Mouse (Mus musculus): ENCODE results near the gene Padi2. TPM values are rescaled to one million over a fixed set of nuclear protein-coding genes. Genes with fewer than 3 reads are reported as not detected.
A peak's percentile ranks its signal among the peaks of the same experiment; 100 is the strongest.

Gene Padi2
- polyA plus RNA-seq, 1 experiment = 4.7 TPM

DNA sequence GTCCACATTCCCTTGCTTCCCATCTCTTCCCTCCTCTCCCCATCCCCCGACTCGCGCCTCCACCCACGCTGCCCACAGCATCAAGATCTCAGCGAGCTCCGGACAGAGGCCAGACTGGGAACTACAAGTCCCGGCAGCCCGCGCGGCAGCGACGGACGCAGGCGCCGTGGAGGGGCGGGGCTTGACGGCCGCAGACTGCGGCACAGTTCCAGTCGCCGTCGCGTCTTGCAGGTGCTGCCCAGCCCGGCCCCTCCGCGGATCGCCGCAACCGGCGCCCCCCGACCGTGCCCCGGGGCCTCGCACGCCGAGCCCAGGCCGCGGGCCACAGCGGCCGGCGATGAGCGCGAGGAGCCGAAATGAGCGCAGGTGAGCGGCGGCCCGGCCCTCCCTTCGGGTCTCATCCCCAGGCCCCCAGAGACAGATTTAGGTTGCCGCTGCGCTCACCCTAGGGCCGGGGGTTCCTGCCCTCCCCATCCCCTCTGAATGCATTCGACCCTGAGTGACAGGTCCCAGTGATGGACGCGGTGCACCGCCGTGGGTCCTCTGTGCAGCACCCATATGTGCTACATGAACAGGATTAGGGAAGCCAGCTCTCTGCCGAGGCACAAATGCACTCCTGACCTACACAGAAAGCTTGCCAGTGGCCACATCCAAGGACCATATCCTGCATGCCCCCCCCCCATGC is 80.7 kb downstream of the Padi2 start, which contains the start of gene Atp13a2:
Atp13a2 (plus strand) TSS at position 163 of the 685 bp plus-strand sequence.
- Histone ChIP-seq H3K4me3 (replicated peaks; ENCODE audit: extremely low read depth, low read depth, low read length) (peak within 1 kb of the TSS; percentile 74), H3K4me1 (ENCODE audit: control insufficient read depth, insufficient read depth, low read length) (peaks cover 17% of the 10 kb centered on the region)
- TF ChIP-seq CTCF (IDR thresholded peaks at IDR 0.05; ENCODE audit: insufficient read depth, low read length) (no peak), POLR2A (IDR thresholded peaks at IDR 0.05; ENCODE audit: borderline replicate concordance, extremely low read depth, low read depth, low read length) (peak; percentile 54; the same call in 1 of the 2 replicates)
- WGBS = 1% methylated on average over 58 of the region's 58 CpGs
- DNase-seq = peak; percentile 90

DNA sequence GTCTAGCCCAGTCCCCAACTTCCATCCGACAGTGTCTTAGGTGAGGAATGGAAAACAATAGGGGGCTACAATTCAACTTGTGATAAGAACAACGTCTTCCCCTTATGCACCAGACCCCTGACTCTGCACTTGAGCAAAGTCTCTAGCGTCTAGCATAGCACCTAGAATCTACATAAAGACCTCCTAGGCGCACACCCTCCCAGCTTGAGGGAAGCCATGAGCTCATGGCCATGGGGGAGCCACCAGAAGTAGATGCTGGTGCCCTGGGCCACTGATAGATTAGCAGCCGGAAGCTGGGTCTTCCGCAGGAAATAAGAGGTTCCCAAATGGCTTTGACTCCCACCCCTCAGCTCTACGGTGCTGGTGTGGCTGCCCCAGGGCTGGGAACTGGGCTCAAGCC is 81.3 kb downstream of the Padi2 start:
- DNase-seq = no peak
- Histone ChIP-seq H3K4me3 (replicated peaks; ENCODE audit: extremely low read depth, low read depth, low read length) (peak overlapping the region; percentile 74), H3K4me1 (ENCODE audit: control insufficient read depth, insufficient read depth, low read length) (peaks cover 17% of the 10 kb centered on the region)
- WGBS = 10% methylated on average over 7 of the region's 7 CpGs
- no peak for TF ChIP-seq CTCF (IDR thresholded peaks at IDR 0.05; ENCODE audit: insufficient read depth, low read length)
- no peak for TF ChIP-seq POLR2A (IDR thresholded peaks at IDR 0.05; ENCODE audit: borderline replicate concordance, extremely low read depth, low read depth, low read length)

DNA sequence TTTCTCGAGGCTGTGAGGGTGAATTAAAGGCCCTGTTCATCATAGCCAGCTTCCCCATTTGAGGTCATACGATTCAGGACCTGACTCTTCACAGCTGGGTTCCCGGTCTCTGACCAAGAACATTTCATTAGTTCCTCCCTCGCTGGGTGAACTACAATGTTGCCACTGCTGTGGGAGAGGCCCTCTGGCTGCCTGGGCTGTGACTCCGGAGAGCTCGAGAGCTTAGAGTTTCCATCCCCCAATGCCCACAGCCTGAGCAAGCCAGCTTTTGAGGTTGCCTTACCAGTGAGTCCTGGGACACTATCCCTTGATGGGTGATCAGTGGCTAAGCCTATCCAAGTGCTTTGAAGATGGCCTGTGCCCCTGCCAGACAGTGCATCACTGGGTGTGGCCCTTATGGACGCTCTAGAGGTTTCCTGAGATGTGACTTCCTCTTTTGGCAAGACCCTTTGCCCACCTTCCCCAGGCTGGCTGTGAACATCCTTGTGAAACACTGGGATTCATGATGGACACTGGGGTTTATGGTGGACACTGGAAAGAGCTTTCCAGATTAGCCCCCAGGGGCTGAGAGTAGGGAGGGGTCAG is 82.7 kb downstream of the Padi2 start:
- WGBS = 50% methylated on average over 7 of the region's 7 CpGs
- DNase-seq = no peak
- H3K4me3 ChIP-seq (replicated peaks; ENCODE audit: extremely low read depth, low read depth, low read length) = peak overlapping the region; percentile 16
- H3K4me1 ChIP-seq (ENCODE audit: control insufficient read depth, insufficient read depth, low read length) = peaks cover 17% of the 10 kb centered on the region
- 0 out of 2 replicates have a peak, but pooled peaks have one; percentile 29 for TF ChIP-seq POLR2A (IDR thresholded peaks at IDR 0.05; ENCODE audit: borderline replicate concordance, extremely low read depth, low read depth, low read length)
- TF ChIP-seq CTCF (IDR thresholded peaks at IDR 0.05; ENCODE audit: insufficient read depth, low read length) = no peak

DNA sequence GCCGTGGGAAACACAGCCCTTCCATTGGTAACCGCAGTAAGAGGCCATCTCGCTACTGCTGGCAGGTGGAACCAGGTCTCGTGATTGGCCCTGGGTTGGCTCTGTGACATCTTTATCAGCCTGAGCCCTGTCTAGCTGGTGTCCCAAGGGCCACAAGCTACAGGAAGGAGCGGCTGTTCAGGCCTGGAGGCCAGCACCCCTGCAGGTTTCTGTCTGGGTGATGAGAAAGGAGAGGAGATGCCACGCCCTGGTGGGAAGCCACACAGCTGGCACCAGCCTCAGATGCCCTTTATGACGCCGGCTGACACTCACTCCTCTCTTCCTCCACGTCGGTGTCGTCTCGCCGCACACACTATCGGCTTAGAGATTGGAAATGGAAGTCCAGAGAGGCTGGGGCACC is 83.3 kb downstream of the Padi2 start:
- no peak for DNase-seq
- H3K4me3 ChIP-seq (replicated peaks; ENCODE audit: extremely low read depth, low read depth, low read length) = no peak overlapping the region
- peaks cover 17% of the 10 kb centered on the region for H3K4me1 ChIP-seq (ENCODE audit: control insufficient read depth, insufficient read depth, low read length)
- no peak for TF ChIP-seq CTCF (IDR thresholded peaks at IDR 0.05; ENCODE audit: insufficient read depth, low read length)
- TF ChIP-seq POLR2A (IDR thresholded peaks at IDR 0.05; ENCODE audit: borderline replicate concordance, extremely low read depth, low read depth, low read length) = no peak
- 70% methylated on average over 14 of the region's 14 CpGs for WGBS

DNA sequence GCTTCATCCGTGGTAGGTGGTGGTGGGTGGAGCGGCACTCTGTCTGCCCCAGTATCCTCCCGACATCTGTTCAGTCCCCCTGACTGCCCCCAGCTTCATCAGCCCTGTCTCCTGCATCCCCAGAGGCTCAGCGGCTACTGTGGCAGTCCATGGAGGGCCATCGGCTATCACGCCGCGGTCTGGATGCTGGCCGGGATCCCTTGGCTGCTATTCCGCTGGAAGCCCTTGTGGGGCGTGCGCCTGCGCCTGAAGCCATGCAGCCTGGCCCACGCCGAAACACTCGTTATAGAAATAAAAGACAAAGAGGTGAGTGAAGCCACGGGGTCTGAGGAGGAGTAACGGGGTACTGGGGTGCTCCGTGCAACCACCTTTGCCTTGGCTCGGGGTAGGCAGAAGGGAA is 86.1 kb downstream of the Padi2 start:
- no peak overlapping the region for H3K4me3 ChIP-seq (replicated peaks; ENCODE audit: extremely low read depth, low read depth, low read length)
- peaks cover 17% of the 10 kb centered on the region for H3K4me1 ChIP-seq (ENCODE audit: control insufficient read depth, insufficient read depth, low read length)
- WGBS = 89% methylated on average over 20 of the region's 20 CpGs
- TF ChIP-seq POLR2A (IDR thresholded peaks at IDR 0.05; ENCODE audit: borderline replicate concordance, extremely low read depth, low read depth, low read length) = no peak
- TF ChIP-seq CTCF (IDR thresholded peaks at IDR 0.05; ENCODE audit: insufficient read depth, low read length) = no peak
- DNase-seq = no peak

DNA sequence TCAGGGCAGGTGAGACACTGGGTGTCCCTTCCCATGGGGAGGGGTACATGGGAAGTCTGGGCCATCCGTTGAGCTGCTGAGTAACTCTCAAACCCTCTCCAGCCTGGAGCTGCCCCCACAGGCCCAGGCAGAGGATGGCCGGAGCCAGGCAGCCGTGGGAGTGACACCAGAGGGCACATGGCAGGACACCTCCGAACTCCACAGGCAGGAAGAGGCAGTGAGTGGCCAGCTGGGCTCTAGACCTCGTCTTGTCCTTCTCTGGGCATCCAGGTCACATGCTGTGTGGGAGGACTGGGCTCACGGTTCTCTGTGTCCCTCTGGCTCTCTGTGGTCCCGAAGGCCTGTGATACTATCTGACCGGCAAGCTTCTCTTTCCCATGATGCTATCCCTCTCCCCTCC is 87.7 kb downstream of the Padi2 start:
- WGBS = 83% methylated on average over 8 of the region's 8 CpGs
- H3K4me1 ChIP-seq (ENCODE audit: control insufficient read depth, insufficient read depth, low read length) = peaks cover 8% of the 10 kb centered on the region

DNA sequence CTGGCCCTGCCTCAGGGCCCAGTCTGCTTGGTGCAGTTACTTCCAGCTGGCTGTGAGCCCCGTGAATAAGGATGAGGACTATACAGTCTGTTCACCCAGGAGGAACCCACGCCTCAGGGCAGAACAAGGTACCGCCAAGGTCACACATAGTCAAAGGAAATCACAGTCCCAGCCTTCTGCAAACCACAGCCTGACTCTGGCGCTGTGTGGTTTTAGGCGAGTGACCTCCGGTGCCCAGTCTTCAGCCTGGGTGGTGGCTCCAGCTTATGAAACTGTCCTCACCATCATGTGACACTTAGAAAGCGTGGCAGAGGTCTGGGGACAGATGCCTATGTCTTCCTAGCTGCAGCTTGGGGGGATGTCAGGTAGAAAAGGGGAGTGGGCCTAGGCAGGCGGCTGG is 89.7 kb downstream of the Padi2 start:
- Histone ChIP-seq H3K4me3 (replicated peaks; ENCODE audit: extremely low read depth, low read depth, low read length) (no peak overlapping the region), H3K4me1 (ENCODE audit: control insufficient read depth, insufficient read depth, low read length) (no peaks in the 10 kb centered on the region)
- TF ChIP-seq CTCF (IDR thresholded peaks at IDR 0.05; ENCODE audit: insufficient read depth, low read length) (no peak), POLR2A (IDR thresholded peaks at IDR 0.05; ENCODE audit: borderline replicate concordance, extremely low read depth, low read depth, low read length) (no peak)
- no peak for DNase-seq
- 84% methylated on average over 8 of the region's 8 CpGs for WGBS

More for the DNA sequence above, 87.7 kb downstream of the Padi2 start:
- DNase-seq = no peak
- no peak overlapping the region for H3K4me3 ChIP-seq (replicated peaks; ENCODE audit: extremely low read depth, low read depth, low read length)
- no peak for TF ChIP-seq CTCF (IDR thresholded peaks at IDR 0.05; ENCODE audit: insufficient read depth, low read length)

DNA sequence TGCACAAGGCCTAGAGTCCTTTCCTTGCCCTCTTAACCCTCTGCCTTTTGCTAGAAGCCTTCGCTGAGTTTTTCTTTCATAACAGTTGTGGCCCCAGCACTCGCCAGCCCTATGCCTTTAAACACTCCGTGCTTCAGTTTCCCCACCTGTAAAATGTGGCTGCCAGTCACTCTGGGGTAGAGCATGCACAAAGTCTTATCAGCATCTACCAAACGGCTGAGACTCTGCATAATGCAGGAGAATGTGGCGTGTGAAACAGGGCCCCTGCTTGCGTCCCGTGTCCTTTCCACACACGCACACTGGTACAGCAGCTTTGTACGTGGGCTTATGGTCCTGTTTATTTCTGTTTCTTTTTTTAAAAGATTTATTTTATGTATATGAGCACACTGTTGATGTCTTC is 90.7 kb downstream of the Padi2 start:
- DNase-seq = no peak
- Histone ChIP-seq H3K4me1 (ENCODE audit: control insufficient read depth, insufficient read depth, low read length) (no peaks in the 10 kb centered on the region), H3K4me3 (replicated peaks; ENCODE audit: extremely low read depth, low read depth, low read length) (no peak overlapping the region)
- WGBS = 94% methylated on average over 9 of the region's 9 CpGs
- TF ChIP-seq CTCF (IDR thresholded peaks at IDR 0.05; ENCODE audit: insufficient read depth, low read length) = no peak
- TF ChIP-seq POLR2A (IDR thresholded peaks at IDR 0.05; ENCODE audit: borderline replicate concordance, extremely low read depth, low read depth, low read length) = no peak

Other genes with a start within 250 kb of the Padi2 start
- gene Arhgef10l, start 240.3 kb upstream of the Padi2 start, polyA plus RNA-seq (2012; rRNA removed) = 29.2 and 34.6 TPM in 2 replicates
- gene Rcc2, start 205.8 kb upstream of the Padi2 start, polyA plus RNA-seq (2012; rRNA removed) = 40.6 and 49.6 TPM in 2 replicates
- gene Padi6, start 163.7 kb upstream of the Padi2 start, polyA plus RNA-seq (2012; rRNA removed) = not detected in 2 replicates
- 4.5 and 9.4 TPM in 2 replicates for gene Padi4, start 132.1 kb upstream of the Padi2 start, polyA plus RNA-seq (2012; rRNA removed)
- 0.21 and 0.34 TPM in 2 replicates for gene Padi3, start 95.7 kb upstream of the Padi2 start, polyA plus RNA-seq (2012; rRNA removed)
- 0.36 and 1.9 TPM in 2 replicates for gene Padi1, start 60.6 kb upstream of the Padi2 start, polyA plus RNA-seq (2012; rRNA removed)
- 97.5 and 143 TPM in 2 replicates for gene Sdhb, start 54.9 kb downstream of the Padi2 start, polyA plus RNA-seq (2012; rRNA removed)
- gene Atp13a2, start 80.5 kb downstream of the Padi2 start, polyA plus RNA-seq (2012; rRNA removed) = 199 and 258 TPM in 2 replicates
- gene Mfap2, start 104.1 kb downstream of the Padi2 start, polyA plus RNA-seq (2012; rRNA removed) = 173 and 190 TPM in 2 replicates
- 10.1 and 14.0 TPM in 2 replicates for gene Crocc, start 154.2 kb downstream of the Padi2 start, polyA plus RNA-seq (2012; rRNA removed)
- gene Necap2, start 172.0 kb downstream of the Padi2 start, polyA plus RNA-seq (2012; rRNA removed) = 76.7 and 85.5 TPM in 2 replicates
- not detected in 2 replicates for gene Spata21, start 182.0 kb downstream of the Padi2 start, polyA plus RNA-seq (2012; rRNA removed)
- gene Szrd1, start 233.4 kb downstream of the Padi2 start, polyA plus RNA-seq (2012; rRNA removed) = 50.5 and 56.4 TPM in 2 replicates
- gene Fbxo42, start 241.6 kb downstream of the Padi2 start, polyA plus RNA-seq (2012; rRNA removed) = 13.8 and 14.2 TPM in 2 replicates